ENCODE assay signal across 8 mouse cellular contexts in genomic region chr1:86018235-86019055, GRCm38 (mm10). TPM values are rescaled to one million over a fixed set of nuclear protein-coding genes. Genes with fewer than 3 reads are reported as not detected.
DNase-seq lines count a peak whose midpoint lies in the region; ATAC-seq and TF ChIP-seq lines count a peak whose summit lies in the region.

No protein-coding gene starts in this region.

- H3K36me3 ChIP-seq in heart, embryonic 13.5 days: no peaks in the 10 kb centered on the region
- H3K36me3 ChIP-seq in liver, postnatal 0 days (replicated peaks; ENCODE audit: insufficient read depth, low read length): no peaks in the 10 kb centered on the region
- H3K36me3 ChIP-seq in neural tube, embryonic 13.5 days: no peaks in the 10 kb centered on the region

- TF ChIP-seq EP300 in liver, postnatal 0 days (IDR thresholded peaks at IDR 0.05; ENCODE audit: low read depth): no peak

- 0 out of 2 replicates have a peak, but pooled peaks cover 7% of the 10 kb centered on the region for H3K9me3 ChIP-seq in heart, embryonic 13.5 days
- no peaks in the 10 kb centered on the region for H3K9me3 ChIP-seq in liver, postnatal 0 days (ENCODE audit: low read length)
- no peaks in the 10 kb centered on the region for H3K9me3 ChIP-seq in neural tube, embryonic 13.5 days

- peaks cover 66% of the 10 kb centered on the region for H3K27me3 ChIP-seq in heart, embryonic 13.5 days (replicated peaks)
- H3K27me3 ChIP-seq in liver, postnatal 0 days (ENCODE audit: insufficient read depth, low read length): peaks cover 16% of the 10 kb centered on the region
- peaks cover 29% of the 10 kb centered on the region for H3K27me3 ChIP-seq in neural tube, embryonic 13.5 days

- 0 out of 2 replicates have a peak, but pooled peaks cover 4% of the 10 kb centered on the region for H3K4me1 ChIP-seq in heart, embryonic 13.5 days
- 0 out of 2 replicates have a peak, but pooled peaks cover 3% of the 10 kb centered on the region for H3K4me1 ChIP-seq in liver, postnatal 0 days (ENCODE audit: insufficient read depth)
- H3K4me1 ChIP-seq in neural tube, embryonic 13.5 days (replicated peaks): peaks cover 9% of the 10 kb centered on the region; the same call in 1 of the 2 replicates

- H3K27ac ChIP-seq in heart, embryonic 13.5 days (replicated peaks): no peak overlapping the region
- no peak overlapping the region for H3K27ac ChIP-seq in liver, postnatal 0 days (ENCODE audit: low read depth)
- no peak overlapping the region for H3K27ac ChIP-seq in neural tube, embryonic 13.5 days (replicated peaks)

- H3K4me2 ChIP-seq in heart, embryonic 13.5 days: peak overlapping the region; percentile 96
- peak overlapping the region; percentile 85 for H3K4me2 ChIP-seq in liver, postnatal 0 days (ENCODE audit: low read depth, low read length)
- peak overlapping the region; percentile 67 for H3K4me2 ChIP-seq in neural tube, embryonic 13.5 days

- peak overlapping the region; percentile 60 for H3K4me3 ChIP-seq in heart, embryonic 13.5 days
- peak overlapping the region; percentile 53 for H3K4me3 ChIP-seq in liver, postnatal 0 days (ENCODE audit: low read depth, low read length)
- H3K4me3 ChIP-seq in neural tube, embryonic 13.5 days: peak overlapping the region; percentile 43

- 4% methylated on average over 60 of the region's 60 CpGs for WGBS in heart, embryonic 13.5 days
- 3% methylated on average over 60 of the region's 60 CpGs for whole genome bisulfite sequencing in liver, postnatal 0 days (ENCODE audit: insufficient replicate concordance)
- WGBS in neural tube, embryonic 13.5 days: 3% methylated on average over 56 of the region's 60 CpGs

- ATAC-seq in heart, embryonic 13.5 days (ENCODE audit: extremely low read depth, insufficient number of reproducible peaks, low FRiP score, low TSS enrichment): no peak; the same call in 1 of the 2 replicates
- 0 out of 2 replicates have a peak, but pooled peaks have one; percentile 19 for ATAC-seq in liver, postnatal 0 days
- ATAC-seq in neural tube, embryonic 13.5 days (ENCODE audit: low read depth): peak; percentile 86

- TF ChIP-seq CTCF in liver, postnatal 0 days (IDR thresholded peaks at IDR 0.05; ENCODE audit: low read depth): peak; percentile 30

- peak overlapping the region; percentile 72 for H3K9ac ChIP-seq in heart, embryonic 13.5 days
- H3K9ac ChIP-seq in liver, postnatal 0 days (replicated peaks): peak overlapping the region; percentile 58
- peak overlapping the region; percentile 58 for H3K9ac ChIP-seq in neural tube, embryonic 13.5 days

- DNase-seq in urinary bladder, adult 2 months (ENCODE audit: low spot score): peak; percentile 33
- DNase-seq in urinary bladder, postnatal 10 days (ENCODE audit: low spot score): no peak
- peak; percentile 84 for DNase-seq in embryo, embryonic 11 days
- DNase-seq in kidney, postnatal 25 days: peak; percentile 7 to 43
- peak; percentile 44 for DNase-seq in liver, postnatal 0 days
- DNase-seq in urinary bladder, postnatal 36 days (ENCODE audit: low spot score in 2 of 2): peak; percentile 8 to 25

RNA-seq across cellular contexts. Expression of gene Spata3, which starts 1.8 kb away (rescaled TPM):
- polyA plus RNA-seq in urinary bladder, adult 2 months (2012; rRNA removed): not detected in 2 replicates
- not detected in 2 replicates for polyA plus RNA-seq in heart, embryonic 13.5 days (2015; fragmentation: Nextera tagmentation; extraction: Ambion mirVana)
- 0.09 TPM in 2 replicates for polyA plus RNA-seq in liver, postnatal 0 days (2015; fragmentation: Nextera tagmentation; extraction: Ambion mirVana)
- polyA plus RNA-seq in neural tube, embryonic 13.5 days (2015; fragmentation: Nextera tagmentation; extraction: Ambion mirVana): not detected in 2 replicates

RNA-seq across cellular contexts. Expression of gene 2810459M11Rik, which starts 27.2 kb away (rescaled TPM):
- 0.75 and 0.78 TPM in 2 replicates for polyA plus RNA-seq in urinary bladder, adult 2 months (2012; rRNA removed)
- polyA plus RNA-seq in heart, embryonic 13.5 days (2015; fragmentation: Nextera tagmentation; extraction: Ambion mirVana): 0.67 and 0.89 TPM in 2 replicates
- polyA plus RNA-seq in liver, postnatal 0 days (2015; fragmentation: Nextera tagmentation; extraction: Ambion mirVana): 30.8 and 38.3 TPM in 2 replicates
- polyA plus RNA-seq in neural tube, embryonic 13.5 days (2015; fragmentation: Nextera tagmentation; extraction: Ambion mirVana): 2.7 and 3.2 TPM in 2 replicates

RNA-seq across cellular contexts. Expression of gene Psmd1, which starts 45.7 kb away (rescaled TPM):
- 62.3 and 71.6 TPM in 2 replicates for polyA plus RNA-seq in urinary bladder, adult 2 months (2012; rRNA removed)
- 126 and 140 TPM in 2 replicates for polyA plus RNA-seq in heart, embryonic 13.5 days (2015; fragmentation: Nextera tagmentation; extraction: Ambion mirVana)
- 60.0 and 68.1 TPM in 2 replicates for polyA plus RNA-seq in liver, postnatal 0 days (2015; fragmentation: Nextera tagmentation; extraction: Ambion mirVana)
- 181 and 201 TPM in 2 replicates for polyA plus RNA-seq in neural tube, embryonic 13.5 days (2015; fragmentation: Nextera tagmentation; extraction: Ambion mirVana)

RNA-seq across cellular contexts. Expression of gene Gpr55, which starts 57.6 kb away (rescaled TPM):
- 0.06 and 0.08 TPM in 2 replicates for polyA plus RNA-seq in urinary bladder, adult 2 months (2012; rRNA removed)
- 0.04 TPM in 1 of 2 replicates, not detected in the other for polyA plus RNA-seq in heart, embryonic 13.5 days (2015; fragmentation: Nextera tagmentation; extraction: Ambion mirVana)
- polyA plus RNA-seq in liver, postnatal 0 days (2015; fragmentation: Nextera tagmentation; extraction: Ambion mirVana): 0.12 and 0.20 TPM in 2 replicates
- 0.12 TPM in 1 of 2 replicates, not detected in the other for polyA plus RNA-seq in neural tube, embryonic 13.5 days (2015; fragmentation: Nextera tagmentation; extraction: Ambion mirVana)
